Mouse (Mus musculus): ENCODE results near the gene BC025920. TPM values are rescaled to one million over a fixed set of nuclear protein-coding genes. Genes with fewer than 3 reads are reported as not detected.

BC025920 gene
- polyA plus RNA-seq, 1 experiment from 2014 or later, result 2.6 TPM

- Histone ChIP-seq H3K27ac (replicated peaks) (no peak overlapping the region), H3K4me2 (replicated peaks) (no peak overlapping the region), H3K4me1 (peaks cover 18% of the 10 kb centered on the region), H3K4me3 (no peak overlapping the region), H3K27me3 (peaks cover 3% of the 10 kb centered on the region; the same call in 1 of the 2 replicates), H3K9ac (replicated peaks) (no peak overlapping the region), H3K9me3 (no peaks in the 10 kb centered on the region), H3K36me3 (peaks cover 4% of the 10 kb centered on the region; the same call in 1 of the 2 replicates)
- WGBS, result 100% methylated on average over 1 of the region's 1 CpGs
- no peak for ATAC-seq (ENCODE audit: low FRiP score, low read depth)
Observed at GRCm38 (mm10) chr10:81608308-81608707, 2.2 kb downstream of the BC025920 start.

- Histone ChIP-seq H3K4me2 (replicated peaks) (no peak overlapping the region), H3K36me3 (peaks cover 4% of the 10 kb centered on the region; the same call in 1 of the 2 replicates), H3K27me3 (peaks cover 12% of the 10 kb centered on the region), H3K9me3 (no peaks in the 10 kb centered on the region), H3K27ac (replicated peaks) (no peak overlapping the region), H3K4me3 (no peak overlapping the region), H3K9ac (replicated peaks) (no peak overlapping the region), H3K4me1 (no peaks in the 10 kb centered on the region)
- ATAC-seq (ENCODE audit: low FRiP score, low read depth), result no peak
- 76% methylated on average over 3 of the region's 3 CpGs for WGBS
Observed at GRCm38 (mm10) chr10:81612779-81613178, 6.7 kb downstream of the BC025920 start.

DNA sequence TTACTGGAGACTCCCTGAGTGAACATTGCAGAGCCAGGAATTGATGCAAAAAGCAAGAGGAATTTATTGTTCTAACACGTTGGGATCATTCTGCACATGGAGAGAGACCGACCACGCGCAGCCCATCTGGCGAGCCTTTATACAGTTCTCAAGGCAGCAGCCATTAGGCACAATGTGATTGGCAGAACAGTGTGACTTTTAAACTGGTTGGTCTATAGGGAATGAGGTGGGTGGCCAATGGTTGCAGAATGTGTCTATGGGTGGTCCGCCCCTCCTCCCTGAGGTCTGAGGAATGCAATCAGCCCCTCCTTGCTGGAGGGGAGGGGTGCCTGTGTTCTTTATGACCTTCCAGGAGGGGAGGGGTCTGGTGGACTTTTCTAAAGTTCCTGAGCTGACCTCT, 9.4 kb downstream of the BC025920 start:
- Histone ChIP-seq H3K27me3 (peaks cover 12% of the 10 kb centered on the region), H3K36me3 (peaks cover 1% of the 10 kb centered on the region; the same call in 1 of the 2 replicates), H3K4me1 (no peaks in the 10 kb centered on the region), H3K9me3 (no peaks in the 10 kb centered on the region), H3K4me3 (no peak overlapping the region), H3K4me2 (replicated peaks) (no peak overlapping the region), H3K9ac (replicated peaks) (no peak overlapping the region), H3K27ac (replicated peaks) (no peak overlapping the region)
- no peak for ATAC-seq (ENCODE audit: low FRiP score, low read depth)
- 74% methylated on average over 6 of the region's 6 CpGs for WGBS

- no peaks in the 10 kb centered on the region for H3K9me3 ChIP-seq
- no peak overlapping the region for H3K4me2 ChIP-seq (replicated peaks)
- H3K4me3 ChIP-seq, result no peak overlapping the region
- no peak for ATAC-seq (ENCODE audit: low FRiP score, low read depth)
- H3K4me1 ChIP-seq, result no peaks in the 10 kb centered on the region
- 90% methylated on average over 5 of the region's 5 CpGs for WGBS
- no peak overlapping the region for H3K9ac ChIP-seq (replicated peaks)
- peaks cover 41% of the 10 kb centered on the region for H3K36me3 ChIP-seq
- H3K27ac ChIP-seq (replicated peaks), result no peak overlapping the region
- H3K27me3 ChIP-seq, result peaks cover 8% of the 10 kb centered on the region
Observed at GRCm38 (mm10) chr10:81619976-81620375, 13.9 kb downstream of the BC025920 start.

GRCm38 (mm10) chr10:81620786-81621185, 14.7 kb downstream of the BC025920 start:
- H3K4me1 ChIP-seq, result peaks cover 3% of the 10 kb centered on the region; the same call in 1 of the 2 replicates
- ATAC-seq (ENCODE audit: low FRiP score, low read depth), result no peak
- H3K9me3 ChIP-seq, result no peaks in the 10 kb centered on the region
- H3K27me3 ChIP-seq, result peaks cover 3% of the 10 kb centered on the region; the same call in 1 of the 2 replicates
- no peak overlapping the region for H3K4me3 ChIP-seq
- no peak overlapping the region for H3K4me2 ChIP-seq (replicated peaks)
- H3K36me3 ChIP-seq, result peaks cover 49% of the 10 kb centered on the region
- H3K27ac ChIP-seq (replicated peaks), result no peak overlapping the region
- H3K9ac ChIP-seq (replicated peaks), result no peak overlapping the region
- 62% methylated on average over 9 of the region's 9 CpGs for WGBS

DNA sequence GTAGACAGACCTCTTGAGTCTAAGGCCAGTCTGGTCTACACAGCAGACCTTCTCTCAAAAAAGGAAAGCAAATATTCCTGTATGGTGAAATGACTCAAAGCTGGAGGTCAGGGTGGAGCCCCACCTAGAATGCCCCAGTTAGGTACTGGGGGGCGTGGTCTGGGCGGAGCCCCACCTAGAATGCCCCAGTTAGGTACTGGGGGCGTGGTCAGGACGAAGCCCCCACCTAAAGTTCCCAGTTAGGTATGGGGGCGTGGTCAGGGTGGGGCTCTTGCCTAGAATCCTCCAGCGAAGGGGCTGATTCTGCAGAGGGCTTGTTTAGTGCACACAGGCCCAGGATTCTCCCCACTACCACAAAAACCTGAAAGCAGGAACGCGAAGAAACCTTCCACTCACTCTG, 17.4 kb downstream of the BC025920 start:
- 63% methylated on average over 8 of the region's 8 CpGs for WGBS
- H3K36me3 ChIP-seq, result peaks cover 51% of the 10 kb centered on the region
- no peak overlapping the region for H3K4me2 ChIP-seq (replicated peaks)
- peaks cover 20% of the 10 kb centered on the region for H3K4me1 ChIP-seq
- no peaks in the 10 kb centered on the region for H3K9me3 ChIP-seq
- H3K27me3 ChIP-seq, result no peaks in the 10 kb centered on the region
- no peak for ATAC-seq (ENCODE audit: low FRiP score, low read depth)
- H3K4me3 ChIP-seq, result no peak overlapping the region
- H3K27ac ChIP-seq (replicated peaks), result no peak overlapping the region
- no peak overlapping the region for H3K9ac ChIP-seq (replicated peaks)

- peak; percentile 3; the same call in 1 of the 2 replicates for ATAC-seq (ENCODE audit: low FRiP score, low read depth)
- peak overlapping the region; percentile 85 for H3K27ac ChIP-seq (replicated peaks)
Observed at GRCm38 (mm10) chr10:81626101-81626993, 20.3 kb downstream of the BC025920 start.

DNA sequence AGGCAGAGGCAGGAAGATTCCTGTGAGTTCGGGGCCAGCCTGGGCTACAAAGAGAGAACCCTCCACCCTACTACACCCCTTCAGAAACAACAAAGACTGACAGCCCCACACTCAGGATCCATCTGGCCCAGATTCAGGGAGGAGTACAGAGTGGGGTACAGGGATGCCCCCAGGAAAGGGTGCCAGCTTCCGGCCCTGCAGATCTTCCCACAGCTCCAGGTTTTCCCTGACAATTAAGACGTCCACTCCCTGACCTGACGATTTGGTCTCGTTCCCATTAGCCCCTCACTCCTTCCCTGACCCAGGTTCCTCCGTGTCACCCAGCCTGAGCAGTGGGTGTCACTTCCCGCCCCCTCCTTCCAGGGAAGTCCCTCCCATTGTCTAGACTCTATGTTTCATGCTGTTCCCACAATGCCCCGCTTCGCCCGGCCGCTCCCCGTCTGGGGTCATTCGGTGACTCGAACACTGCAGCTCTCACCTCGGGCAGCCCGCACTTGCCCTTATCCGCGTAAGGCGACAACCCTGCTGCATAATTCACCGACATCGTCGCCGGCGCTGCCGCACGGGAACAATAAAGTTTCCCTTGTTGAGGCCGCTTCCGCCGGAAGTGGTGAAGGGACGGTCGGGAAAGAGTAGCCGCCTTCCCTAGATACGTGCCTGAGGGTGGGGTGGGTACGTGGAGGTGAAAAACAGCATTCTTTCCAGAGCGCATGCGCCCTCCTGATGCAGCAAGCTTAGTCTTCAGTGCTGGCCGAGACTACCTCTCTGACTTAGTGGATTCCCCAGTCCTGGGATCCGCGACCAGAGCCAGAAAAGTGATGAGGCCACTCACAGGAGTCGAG, 21.1 kb downstream of the BC025920 start, which contains the start of gene Sirt6:
TSS of gene Sirt6 (minus strand) at position 804 of the 842 bp plus-strand sequence.
- ATAC-seq (ENCODE audit: low FRiP score, low read depth), result peak; percentile 87
- H3K4me2 ChIP-seq (replicated peaks), result peak within 1 kb of the TSS; percentile 80
- H3K9ac ChIP-seq (replicated peaks), result peak within 1 kb of the TSS; percentile 71
- peak within 1 kb of the TSS; percentile 85 for H3K27ac ChIP-seq (replicated peaks)
- H3K36me3 ChIP-seq, result peaks cover 34% of the 10 kb centered on the region
- H3K4me3 ChIP-seq, result peak within 1 kb of the TSS; percentile 65
- 6% methylated on average over 40 of the region's 40 CpGs for WGBS
- H3K27me3 ChIP-seq, result 0 out of 2 replicates have a peak, but pooled peaks cover 16% of the 10 kb centered on the region
- peaks cover 20% of the 10 kb centered on the region for H3K4me1 ChIP-seq
- H3K9me3 ChIP-seq, result no peaks in the 10 kb centered on the region

More at GRCm38 (mm10) chr10:81626101-81626993, 20.3 kb downstream of the BC025920 start:
- Histone ChIP-seq H3K27me3 (0 out of 2 replicates have a peak, but pooled peaks cover 10% of the 10 kb centered on the region), H3K4me2 (replicated peaks) (peak overlapping the region; percentile 80), H3K4me3 (peak overlapping the region; percentile 65), H3K9me3 (no peaks in the 10 kb centered on the region), H3K4me1 (peaks cover 20% of the 10 kb centered on the region), H3K36me3 (peaks cover 42% of the 10 kb centered on the region), H3K9ac (replicated peaks) (peak overlapping the region; percentile 71)
- 90% methylated on average over 22 of the region's 22 CpGs for WGBS

GRCm38 (mm10) chr10:81627836-81628220, 21.8 kb downstream of the BC025920 start:
- H3K4me3 ChIP-seq, result peak overlapping the region; percentile 65
- peak overlapping the region; percentile 85 for H3K27ac ChIP-seq (replicated peaks)
- peaks cover 28% of the 10 kb centered on the region for H3K36me3 ChIP-seq
- H3K9me3 ChIP-seq, result no peaks in the 10 kb centered on the region
- peak overlapping the region; percentile 71 for H3K9ac ChIP-seq (replicated peaks)
- WGBS, result 63% methylated on average over 7 of the region's 7 CpGs
- peak; percentile 23 for ATAC-seq (ENCODE audit: low FRiP score, low read depth)
- H3K4me1 ChIP-seq, result peaks cover 20% of the 10 kb centered on the region
- peaks cover 22% of the 10 kb centered on the region; the same call in 1 of the 2 replicates for H3K27me3 ChIP-seq
- peak overlapping the region; percentile 80 for H3K4me2 ChIP-seq (replicated peaks)

- H3K36me3 ChIP-seq, result peaks cover 25% of the 10 kb centered on the region
- H3K9ac ChIP-seq (replicated peaks), result peak within 1 kb of the TSS; percentile 71
- H3K4me1 ChIP-seq, result peaks cover 23% of the 10 kb centered on the region
- peak within 1 kb of the TSS; percentile 80 for H3K4me2 ChIP-seq (replicated peaks)
- H3K9me3 ChIP-seq, result no peaks in the 10 kb centered on the region
- H3K4me3 ChIP-seq, result peak within 1 kb of the TSS; percentile 65
- peaks cover 23% of the 10 kb centered on the region; the same call in 1 of the 2 replicates for H3K27me3 ChIP-seq
- peak within 1 kb of the TSS; percentile 85 for H3K27ac ChIP-seq (replicated peaks)
- no peak for ATAC-seq (ENCODE audit: low FRiP score, low read depth)
- 84% methylated on average over 16 of the region's 16 CpGs for WGBS
Observed at GRCm38 (mm10) chr10:81628390-81628789, 22.3 kb downstream of the BC025920 start, which contains the start of gene Ankrd24. Gene Ankrd24 (plus strand): TSS chr10:81628540.

DNA sequence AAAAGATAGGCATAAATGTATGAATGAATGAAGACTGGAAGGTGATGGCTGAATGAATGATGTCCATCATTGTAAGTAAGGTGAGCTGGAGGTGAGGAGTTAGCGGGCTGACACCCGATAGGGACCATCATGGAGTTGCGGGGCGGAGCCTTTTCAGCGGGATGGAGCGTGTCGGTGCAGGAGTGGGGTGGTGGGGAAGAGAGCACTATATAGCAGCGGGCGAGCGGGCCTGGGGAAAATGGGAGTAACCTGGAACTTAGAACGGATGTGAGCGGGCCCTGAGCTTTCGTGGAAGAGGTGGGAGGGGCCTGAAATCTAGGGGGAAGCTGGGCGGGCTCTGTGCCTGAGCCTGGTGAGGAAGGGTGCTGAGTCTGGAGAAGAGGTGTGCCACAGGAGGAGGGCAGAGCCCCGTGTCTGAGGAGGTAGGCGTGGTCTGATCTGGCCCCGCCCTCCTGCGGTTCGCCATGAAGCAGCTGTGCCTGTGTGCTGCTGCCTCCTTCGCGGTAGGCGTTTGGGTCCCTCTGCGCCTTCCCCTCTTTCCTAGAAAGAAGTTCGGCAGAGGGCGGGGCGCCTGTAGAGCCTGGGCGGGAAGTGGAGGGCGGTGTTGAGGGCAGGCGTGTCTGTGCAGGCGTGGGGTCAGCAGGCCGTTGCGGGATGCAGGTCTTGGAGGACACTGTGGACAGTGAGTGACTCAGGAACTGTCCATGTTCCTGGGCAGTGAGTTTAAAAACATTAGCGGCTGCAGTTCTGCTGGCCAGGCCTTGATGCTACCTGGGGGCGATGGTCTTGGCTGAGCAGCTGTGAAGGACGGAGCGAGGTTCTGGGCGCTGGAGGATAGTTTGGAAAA, 27.4 kb downstream of the BC025920 start:
- peak overlapping the region; percentile 46 for H3K4me3 ChIP-seq
- ATAC-seq (ENCODE audit: low FRiP score, low read depth), result peak; percentile 92
- H3K9ac ChIP-seq (replicated peaks), result peak overlapping the region; percentile 65
- H3K9me3 ChIP-seq, result no peaks in the 10 kb centered on the region
- H3K27me3 ChIP-seq, result peaks cover 32% of the 10 kb centered on the region
- H3K4me1 ChIP-seq, result peaks cover 11% of the 10 kb centered on the region
- H3K36me3 ChIP-seq, result no peaks in the 10 kb centered on the region
- WGBS, result 4% methylated on average over 37 of the region's 37 CpGs
- peak overlapping the region; percentile 17; the same call in 1 of the 2 replicates for H3K27ac ChIP-seq (replicated peaks)
- peak overlapping the region; percentile 68 for H3K4me2 ChIP-seq (replicated peaks)
